Mouse (Mus musculus) hindbrain, embryonic 11.5 days (tissue): Measurements from ENCODE around the gene Gsn. TPM values are rescaled to one million over a fixed set of nuclear protein-coding genes. Genes with fewer than 3 reads are reported as not detected.
A peak's percentile ranks its signal among the peaks of the same experiment; 100 is the strongest.

Experiments
- ATAC-seq: fragments of 200-750 bp; cut with Nextera tagmentation; 2 replicates; pipeline ENCODE4 v1.8.0; 2017; ENCODE audit warnings: mild to moderate bottlenecking, moderate TSS enrichment, moderate library complexity; ENCODE audit not compliant: low FRiP score
- DNase-seq: peaks from one replicate; pipeline ENCODE4 v3.0.0-alpha.2; 2015; ENCODE audit warnings: low spot score
- H3K27ac ChIP-seq: fragments of 300-500 bp; sonication (generic); 2 replicates; pipeline ENCODE4 v1.5.1; 2014; ENCODE audit warnings: mild to moderate bottlenecking, low read depth, low read length
- H3K27me3 ChIP-seq: fragments of 300-500 bp; sonication (generic); 2 replicates; pipeline ENCODE4 v1.6.1; 2014; ENCODE audit warnings: mild to moderate bottlenecking, low read length, moderate library complexity, mixed read lengths; ENCODE audit not compliant: control insufficient read depth, insufficient read depth
- H3K36me3 ChIP-seq: fragments of 300-500 bp; sonication (generic); 2 replicates; pipeline ENCODE4 v1.6.1; 2014; ENCODE audit warnings: mild to moderate bottlenecking, low read length, moderate library complexity, mixed read lengths; ENCODE audit not compliant: control insufficient read depth, insufficient read depth
- H3K4me1 ChIP-seq: fragments of 300-500 bp; sonication (generic); replicated peaks from 2 replicates; pipeline ENCODE4 v1.6.1; 2014; ENCODE audit warnings: low read length, mixed read lengths; ENCODE audit not compliant: control insufficient read depth, insufficient read depth
- H3K4me2 ChIP-seq: fragments of 300-500 bp; sonication (generic); replicated peaks from 2 replicates; pipeline ENCODE4 v1.6.1; 2014; ENCODE audit warnings: mild to moderate bottlenecking, low read depth, low read length
- H3K4me3 ChIP-seq: fragments of 300-500 bp; sonication (generic); 2 replicates; pipeline ENCODE4 v1.5.1; 2014; ENCODE audit warnings: low read depth, low read length
- H3K9ac ChIP-seq: fragments of 300-500 bp; sonication (generic); 2 replicates; pipeline ENCODE4 v1.6.1; 2014; ENCODE audit warnings: low read depth, low read length
- H3K9me3 ChIP-seq: fragments of 300-500 bp; sonication (generic); 2 replicates; pipeline ENCODE4 v1.6.1; 2016; ENCODE audit warnings: low read length; ENCODE audit not compliant: control insufficient read depth
- WGBS: fragments of 180-500 bp; shearing (Covaris S2); extraction: QIAGEN DNeasy Blood & Tissue Kit; methylation state at CpG from one replicate; pipeline ENCODE4 v1.1.7; 2014; 5-methylcytosine and 5-hydroxymethylcytosine counted together
- polyA plus RNA-seq: library from polyadenylated mRNA; unstranded; fragments of >200 nt; fragmentation: Nextera tagmentation; extraction: Ambion mirVana; gene quantifications from 2 replicates; pipeline ENCODE4 v1.2.1, GENCODE M21; 2014

Gsn gene
- polyA plus RNA-seq, 1 experiment from 2014 or later: 40.2 TPM

DNA sequence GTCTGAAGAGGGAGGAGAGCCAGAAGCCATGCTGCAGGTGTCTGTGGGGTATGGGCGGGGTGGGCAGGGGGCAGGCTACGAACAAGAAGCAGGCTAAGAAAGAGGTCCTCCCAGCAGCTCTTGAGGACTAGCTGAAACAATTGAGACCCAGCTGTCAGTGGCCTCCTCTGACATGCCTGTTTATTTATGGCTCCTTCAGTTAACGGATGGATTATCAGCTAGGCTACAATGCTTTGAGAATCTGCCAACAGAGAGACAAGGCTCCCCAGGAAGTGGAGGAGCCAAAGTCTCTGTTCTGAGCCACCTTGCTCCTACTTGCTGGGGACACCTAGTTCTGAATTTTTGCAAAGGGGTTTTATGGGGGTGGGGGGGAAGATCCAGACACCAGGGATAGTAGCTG, 36.5 kb downstream of the Gsn start:
- ATAC-seq (no peak), DNase-seq (no peak)
- 72% methylated on average over 3 of the region's 3 CpGs for WGBS
- Histone ChIP-seq H3K36me3 (no peaks in the 10 kb centered on the region), H3K27me3 (no peaks in the 10 kb centered on the region), H3K9ac (no peak overlapping the region), H3K27ac (no peak overlapping the region), H3K4me3 (no peak overlapping the region), H3K9me3 (no peaks in the 10 kb centered on the region), H3K4me1 (no peaks in the 10 kb centered on the region), H3K4me2 (no peak overlapping the region)

DNA sequence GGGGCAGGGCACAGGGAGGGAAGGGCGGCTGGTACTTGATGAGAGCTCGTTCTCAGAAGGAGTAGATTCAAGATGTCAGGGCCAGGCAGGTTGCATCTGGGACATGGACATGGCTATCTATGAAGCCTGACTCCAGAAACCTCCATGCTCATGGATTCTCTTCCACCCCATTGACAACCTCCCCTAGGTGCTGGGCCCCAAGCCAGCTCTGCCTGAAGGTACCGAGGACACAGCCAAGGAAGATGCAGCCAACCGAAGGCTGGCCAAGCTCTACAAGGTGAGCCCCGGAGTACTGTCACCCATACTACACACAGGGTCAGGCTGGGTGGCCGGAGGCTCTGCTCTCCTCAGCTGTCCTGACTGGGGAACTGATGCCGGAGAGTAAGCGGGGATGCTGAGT, 37.1 kb downstream of the Gsn start:
- ATAC-seq (no peak), DNase-seq (no peak)
- H3K27me3 ChIP-seq: no peaks in the 10 kb centered on the region
- no peaks in the 10 kb centered on the region for H3K36me3 ChIP-seq
- no peaks in the 10 kb centered on the region for H3K9me3 ChIP-seq
- WGBS: 87% methylated on average over 8 of the region's 8 CpGs
- H3K4me1 ChIP-seq: no peaks in the 10 kb centered on the region
- H3K27ac ChIP-seq: no peak overlapping the region
- H3K4me3 ChIP-seq: no peak overlapping the region
- no peak overlapping the region for H3K9ac ChIP-seq
- no peak overlapping the region for H3K4me2 ChIP-seq

DNA sequence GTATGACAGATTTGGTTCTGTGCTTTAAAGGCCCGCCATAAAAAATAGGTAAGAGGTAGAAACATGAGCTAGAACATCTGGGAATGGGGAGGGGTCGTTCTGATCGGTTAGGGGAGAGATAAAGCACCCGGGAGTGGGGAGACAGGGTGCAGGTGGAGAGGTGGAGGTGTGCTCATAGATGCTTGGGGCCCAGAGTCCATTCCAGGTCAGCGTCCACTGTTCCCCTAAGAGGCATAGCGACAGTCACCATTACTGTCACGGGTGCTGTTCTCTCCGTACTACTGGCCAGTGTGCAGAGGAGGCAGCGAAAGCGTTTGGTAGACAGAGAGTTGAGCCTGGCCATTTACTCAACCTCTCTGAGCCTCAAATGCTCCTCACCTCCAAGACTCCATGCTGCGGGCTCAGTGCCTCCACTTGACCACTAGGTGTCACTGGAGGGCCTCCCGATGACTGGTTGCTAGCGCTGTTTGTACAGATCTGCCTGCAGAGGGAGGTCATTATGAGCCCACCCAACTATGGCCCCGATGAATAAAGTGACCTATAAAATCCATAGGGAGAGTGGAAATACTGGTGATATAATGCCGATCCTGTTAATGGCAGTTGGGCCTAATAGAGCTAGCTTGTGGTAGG, 41.6 kb downstream of the Gsn start:
- 32% methylated on average over 15 of the region's 15 CpGs for WGBS
- no peak overlapping the region for H3K4me3 ChIP-seq
- H3K36me3 ChIP-seq: no peaks in the 10 kb centered on the region
- DNase-seq (peak; percentile 87), ATAC-seq (peak; percentile 54; the same call in 1 of the 2 replicates)
- H3K4me2 ChIP-seq: no peak overlapping the region
- no peaks in the 10 kb centered on the region for H3K27me3 ChIP-seq
- H3K4me1 ChIP-seq: no peaks in the 10 kb centered on the region
- no peaks in the 10 kb centered on the region for H3K9me3 ChIP-seq
- no peak overlapping the region for H3K27ac ChIP-seq
- no peak overlapping the region for H3K9ac ChIP-seq

DNA sequence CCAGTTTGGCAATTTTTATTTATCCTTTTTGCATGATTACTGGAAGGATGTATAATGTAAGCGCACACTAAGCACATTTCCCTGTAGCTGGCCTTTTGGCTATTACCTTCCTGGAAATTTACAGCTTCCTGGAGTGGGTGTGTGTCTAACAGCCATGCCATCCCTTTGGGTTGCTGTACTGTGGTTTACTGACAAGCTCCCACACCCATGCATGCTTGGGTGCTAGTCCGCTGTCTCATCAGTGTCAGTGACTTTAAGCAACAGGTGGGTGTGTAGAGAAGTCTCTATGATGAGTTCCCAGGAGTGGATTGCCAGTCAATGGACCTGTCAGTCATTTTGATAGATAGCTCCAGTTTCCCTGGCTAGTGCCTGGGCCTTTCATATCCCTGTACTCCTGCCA, 43.3 kb downstream of the Gsn start:
- ATAC-seq (no peak), DNase-seq (no peak)
- no peak overlapping the region for H3K4me2 ChIP-seq
- no peak overlapping the region for H3K27ac ChIP-seq
- no peaks in the 10 kb centered on the region for H3K9me3 ChIP-seq
- no peak overlapping the region for H3K4me3 ChIP-seq
- no peak overlapping the region for H3K9ac ChIP-seq
- 93% methylated on average over 2 of the region's 2 CpGs for WGBS
- no peaks in the 10 kb centered on the region for H3K27me3 ChIP-seq
- H3K36me3 ChIP-seq: no peaks in the 10 kb centered on the region
- H3K4me1 ChIP-seq: no peaks in the 10 kb centered on the region

DNA sequence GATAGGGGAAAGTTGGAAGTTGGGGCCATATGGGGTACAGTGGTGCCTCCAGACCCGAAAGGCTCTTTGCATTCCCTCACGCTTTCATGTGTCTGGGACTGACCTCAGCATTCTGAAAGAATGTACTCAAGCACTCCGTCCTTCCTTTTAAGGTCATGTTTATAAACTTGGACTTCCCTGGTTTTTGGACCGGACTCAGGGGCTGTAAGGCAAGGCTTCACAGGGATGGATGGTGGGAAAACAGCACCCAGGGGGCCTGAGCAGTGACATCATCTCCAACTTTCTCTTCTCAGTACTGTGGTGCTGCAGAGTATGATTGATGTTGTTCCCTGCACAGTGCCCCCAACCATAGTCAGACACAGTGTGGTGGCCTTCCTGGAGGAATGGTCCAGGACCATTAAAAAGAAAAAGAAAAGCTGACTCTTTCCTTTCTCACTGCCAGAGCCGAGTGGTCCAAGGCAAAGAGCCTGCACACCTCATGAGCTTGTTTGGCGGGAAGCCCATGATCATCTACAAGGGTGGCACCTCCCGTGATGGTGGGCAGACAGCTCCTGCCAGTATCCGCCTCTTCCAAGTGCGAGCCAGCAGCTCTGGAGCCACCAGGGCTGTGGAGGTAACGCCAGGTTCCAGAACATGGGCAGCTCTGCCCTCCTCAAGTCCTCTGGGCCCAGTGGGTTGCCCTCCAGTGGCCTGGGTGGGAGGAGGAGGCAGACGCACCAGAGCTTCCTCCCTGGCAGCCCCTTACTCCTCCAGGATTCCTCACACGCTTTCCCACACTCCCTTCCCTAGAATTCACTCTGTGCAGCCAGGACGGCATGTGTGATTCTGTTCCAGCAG, 46.1 kb downstream of the Gsn start:
- Histone ChIP-seq H3K27me3 (no peaks in the 10 kb centered on the region), H3K9me3 (no peaks in the 10 kb centered on the region), H3K4me2 (no peak overlapping the region), H3K36me3 (no peaks in the 10 kb centered on the region), H3K9ac (no peak overlapping the region), H3K4me3 (no peak overlapping the region), H3K4me1 (no peaks in the 10 kb centered on the region), H3K27ac (no peak overlapping the region)
- 84% methylated on average over 13 of the region's 13 CpGs for WGBS
- DNase-seq (no peak), ATAC-seq (no peak)

DNA sequence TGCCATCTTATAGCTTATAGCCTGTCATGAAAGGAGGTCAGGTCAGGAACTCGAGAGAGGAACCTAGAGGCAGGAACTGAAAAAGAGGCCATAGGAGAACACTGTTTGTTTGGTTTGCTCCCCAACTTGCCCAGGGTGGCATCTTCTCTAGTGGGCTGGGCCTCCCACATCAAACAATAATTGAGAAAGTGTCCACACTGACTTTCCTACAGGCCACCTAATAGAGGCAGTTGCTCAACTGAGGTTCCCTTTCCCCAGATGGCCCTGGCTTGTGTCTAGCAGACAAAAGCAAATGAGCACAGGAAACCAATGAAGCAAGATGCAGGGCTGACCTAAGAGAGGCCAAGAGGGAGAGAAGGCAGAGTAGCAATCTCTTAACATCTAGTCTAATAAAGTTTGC, 52.0 kb downstream of the Gsn start:
- Histone ChIP-seq H3K9ac (no peak overlapping the region), H3K36me3 (no peaks in the 10 kb centered on the region), H3K9me3 (no peaks in the 10 kb centered on the region), H3K4me1 (no peaks in the 10 kb centered on the region), H3K27me3 (no peaks in the 10 kb centered on the region), H3K4me3 (no peak overlapping the region), H3K4me2 (no peak overlapping the region), H3K27ac (no peak overlapping the region)
- DNase-seq (no peak), ATAC-seq (no peak)
- WGBS: 77% methylated on average over 1 of the region's 1 CpGs

DNA sequence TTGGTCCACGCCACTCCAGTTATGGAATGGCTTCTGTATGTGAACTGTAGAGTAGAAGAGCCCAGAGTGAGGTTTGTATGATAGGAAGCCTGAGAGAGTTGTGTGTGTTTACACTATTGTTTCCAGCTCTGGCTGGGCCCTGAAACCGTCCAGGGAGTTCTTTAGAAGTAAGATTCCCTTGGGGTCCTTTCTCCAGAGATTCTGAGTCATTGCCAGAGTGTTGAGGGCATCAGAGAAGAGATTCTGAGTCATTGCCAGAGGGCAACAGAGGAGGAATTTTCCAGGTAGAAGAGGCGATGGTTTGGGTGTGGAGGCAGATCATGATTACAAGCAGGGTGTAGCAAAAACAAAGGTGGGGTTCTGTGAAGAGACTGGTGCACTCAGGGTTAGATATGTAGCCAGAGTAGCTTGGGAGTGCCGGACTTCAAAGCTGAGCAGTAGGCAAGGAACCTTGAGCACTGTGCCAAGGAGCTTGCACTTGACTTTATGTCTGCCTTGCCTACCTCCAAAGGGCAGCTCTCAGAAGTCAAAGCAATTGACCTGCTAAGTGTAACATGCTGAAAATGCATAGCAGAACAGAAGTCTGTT, 53.8 kb downstream of the Gsn start:
- no peak for DNase-seq
- no peak overlapping the region for H3K4me3 ChIP-seq
- no peaks in the 10 kb centered on the region for H3K36me3 ChIP-seq

DNA sequence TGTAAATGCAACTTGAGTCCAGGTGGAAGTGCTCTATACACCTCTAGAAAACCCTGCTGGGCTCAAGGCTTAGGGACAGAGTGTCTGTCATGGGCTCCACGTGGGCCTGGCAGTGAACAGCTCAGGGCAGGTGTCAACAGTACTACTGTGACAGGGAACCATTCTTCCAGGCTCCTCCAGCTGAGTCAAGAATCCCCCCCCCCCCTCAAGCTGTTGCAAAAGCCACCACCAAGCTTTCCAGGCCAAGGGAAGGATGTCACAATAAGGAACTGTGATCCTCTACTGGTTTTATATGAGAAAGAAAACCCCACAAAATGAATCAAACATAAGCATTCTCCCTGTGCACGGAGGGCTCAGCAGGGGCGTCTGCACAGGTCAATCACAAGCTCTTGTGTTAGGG, 58.1 kb downstream of the Gsn start:
- WGBS: 34% methylated on average over 3 of the region's 3 CpGs
- H3K4me2 ChIP-seq: no peak overlapping the region
- DNase-seq: no peak
- no peak for ATAC-seq
- H3K27me3 ChIP-seq: no peaks in the 10 kb centered on the region
- H3K4me1 ChIP-seq: no peaks in the 10 kb centered on the region; the same call in 1 of the 2 replicates
- H3K9ac ChIP-seq: no peak overlapping the region
- H3K27ac ChIP-seq: no peak overlapping the region
- no peaks in the 10 kb centered on the region for H3K9me3 ChIP-seq
- H3K36me3 ChIP-seq: no peaks in the 10 kb centered on the region
- H3K4me3 ChIP-seq: no peak overlapping the region

More for the DNA sequence above, 53.8 kb downstream of the Gsn start:
- Histone ChIP-seq H3K27me3 (no peaks in the 10 kb centered on the region), H3K9me3 (no peaks in the 10 kb centered on the region), H3K27ac (no peak overlapping the region), H3K9ac (no peak overlapping the region), H3K4me1 (no peaks in the 10 kb centered on the region; the same call in 1 of the 2 replicates), H3K4me2 (no peak overlapping the region)
- 89% methylated on average over 4 of the region's 4 CpGs for WGBS
- ATAC-seq: no peak
